Mouse (Mus musculus) kidney, adult 18-20 months (tissue): ENCODE results near the gene Vmn1r124.
"Not testable (repeated sequence)": the region's sequence is repeated elsewhere in the genome, so short reads cannot be mapped to it uniquely, and the experiment has no call there.

Source experiments
- DNase-seq: peaks from one replicate; pipeline ENCODE4 v3.0.0; 2021

The Vmn1r124 gene

DNA sequence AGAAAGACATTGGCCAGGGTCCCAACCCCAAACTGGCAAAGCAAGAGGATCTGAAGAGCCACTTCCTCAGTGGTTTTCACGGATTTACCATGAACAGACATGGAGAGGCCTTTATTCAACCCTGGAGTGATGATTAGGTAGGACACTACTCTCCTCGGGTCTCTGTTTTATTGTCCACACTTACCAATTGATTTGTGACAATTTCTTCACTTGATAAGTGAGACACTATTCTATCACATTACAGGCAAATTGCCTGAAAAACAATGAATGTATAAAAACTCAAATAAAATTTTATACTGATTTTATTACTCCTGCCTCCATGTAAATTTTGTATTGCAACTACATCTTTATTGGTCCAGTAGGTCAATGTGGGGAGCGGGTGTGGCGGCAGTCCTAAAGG lies at the start of gene Vmn1r124:
Gene Vmn1r124, minus strand, starts transcription at position 101 of the 400 bp plus-strand sequence.
- not testable (repeated sequence) for DNase-seq

DNA sequence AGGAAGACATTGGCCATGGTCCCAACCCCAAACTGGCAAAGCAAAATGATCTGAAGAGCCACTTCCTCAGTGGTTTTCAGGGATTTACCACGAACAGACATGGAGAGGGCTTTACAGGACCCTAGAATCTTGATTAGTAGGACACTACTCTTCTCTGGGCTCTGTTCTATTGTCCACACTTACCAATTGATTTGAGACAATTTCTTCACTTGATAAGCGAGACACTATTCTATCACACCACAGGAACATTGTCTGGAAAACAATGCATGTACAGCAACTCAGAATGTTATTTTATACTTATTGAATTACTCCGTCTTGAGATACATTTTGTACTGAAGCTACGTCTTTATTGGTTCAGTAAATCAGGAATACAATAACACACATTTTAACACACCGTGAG lies 41.0 kb upstream of the Vmn1r124 start, which contains the start of gene Vmn1r126:
Gene Vmn1r126, minus strand, starts transcription at position 101 of the 400 bp plus-strand sequence.
- DNase-seq: not testable (repeated sequence)

DNA sequence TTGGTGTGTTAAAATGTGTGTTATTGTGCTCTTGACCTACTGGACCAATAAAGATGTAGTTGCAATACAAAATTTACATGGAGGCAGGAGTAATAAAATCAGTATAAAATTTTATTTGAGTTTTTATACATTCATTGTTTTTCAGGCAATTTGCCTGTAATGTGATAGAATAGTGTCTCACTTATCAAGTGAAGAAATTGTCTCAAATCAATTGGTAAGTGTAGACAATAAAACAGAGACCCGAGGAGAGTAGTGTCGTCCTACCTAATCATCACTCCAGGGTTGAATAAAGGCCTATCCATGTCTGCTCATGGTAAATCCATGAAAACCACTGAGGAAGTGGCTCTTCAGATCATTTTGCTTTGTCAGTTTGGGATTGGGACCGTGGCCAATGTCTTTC lies 11.5 kb upstream of the Vmn1r124 start, which contains the start of gene Vmn1r125:
Gene Vmn1r125, plus strand, starts transcription at position 301 of the 400 bp plus-strand sequence.
- DNase-seq: not testable (repeated sequence)
